Mouse (Mus musculus) heart, adult 2 months (tissue): Measurements from ENCODE around the gene Ajm1.

Source experiments
- CTCF ChIP-seq: fragments of 200-600 bp; IDR thresholded peaks from 2 replicates; pipeline ENCODE4 v1.8.1; 2022; ENCODE audit warnings: antibody characterized with exemption, mild to moderate bottlenecking, moderate library complexity
- POLR2A ChIP-seq: fragments of 200-500 bp; IDR thresholded peaks from 2 replicates; pipeline ENCODE4 v1.6.1; 2011; ENCODE audit warnings: mild to moderate bottlenecking, low read depth, low read length, control low read depth; ENCODE audit not compliant: insufficient read depth

GRCm38 (mm10) chr2:25583571-25583970 lies 2.0 kb upstream of the Ajm1 start:
- TF ChIP-seq CTCF (no peak), POLR2A (no peak)
